Mouse (Mus musculus): ENCODE measurements around the gene Mapk6.

- TF ChIP-seq CTCF (IDR thresholded peaks at IDR 0.05; ENCODE audit: low read depth) (no peak), EP300 (optimal IDR thresholded peaks at IDR 0.05) (no peak)
Measured at GRCm38 (mm10) chr9:75403520-75403919, 6.3 kb downstream of the Mapk6 start.
